Mouse (Mus musculus) midbrain, postnatal 0 days (tissue): ENCODE data around the gene H1foo. TPM values are rescaled to one million over a fixed set of nuclear protein-coding genes. Genes with fewer than 3 reads are reported as not detected.
A peak's percentile ranks its signal among the peaks of the same experiment; 100 is the strongest.

ENCODE experiments used
- ATAC-seq: fragments of 200-750 bp; cut with Nextera tagmentation; 2 replicates; pipeline ENCODE4 v1.8.0; 2017; ENCODE audit warnings: moderate number of reproducible peaks, mild to moderate bottlenecking, moderate TSS enrichment, moderate library complexity; ENCODE audit not compliant: low FRiP score
- DNase-seq: peaks from one replicate; pipeline ENCODE4 v3.0.0-alpha.2; 2015; ENCODE audit warnings: low spot score
- H3K27ac ChIP-seq: fragments of 300-500 bp; sonication (generic); 2 replicates; pipeline ENCODE4 v1.5.1; 2014; ENCODE audit warnings: low read depth, mild to moderate bottlenecking, low read length, mixed read lengths
- H3K27me3 ChIP-seq: fragments of 300-500 bp; sonication (generic); 2 replicates; pipeline ENCODE4 v1.6.1; 2014; ENCODE audit warnings: low read length, control low read depth, mixed read lengths; ENCODE audit not compliant: insufficient read depth
- H3K36me3 ChIP-seq: fragments of 300-500 bp; sonication (generic); 2 replicates; pipeline ENCODE4 v1.6.1; 2014; ENCODE audit warnings: low read length, control low read depth, mixed read lengths; ENCODE audit not compliant: insufficient read depth
- H3K4me1 ChIP-seq: fragments of 300-500 bp; sonication (generic); 2 replicates; pipeline ENCODE4 v1.6.1; 2014; ENCODE audit warnings: mild to moderate bottlenecking, control low read depth, antibody characterized with exemption, low read length, mixed read lengths; ENCODE audit not compliant: insufficient read depth
- H3K4me2 ChIP-seq: fragments of 300-500 bp; sonication (generic); 2 replicates; pipeline ENCODE4 v1.6.1; 2014; ENCODE audit warnings: low read depth, mild to moderate bottlenecking, low read length, mixed read lengths; ENCODE audit not compliant: poor library complexity, severe bottlenecking
- H3K4me3 ChIP-seq: fragments of 300-500 bp; sonication (generic); 2 replicates; pipeline ENCODE4 v1.5.1; 2014; ENCODE audit warnings: low read depth, mild to moderate bottlenecking, low read length, moderate library complexity
- H3K9ac ChIP-seq: fragments of 300-500 bp; sonication (generic); replicated peaks from 2 replicates; pipeline ENCODE4 v1.6.1; 2014; ENCODE audit warnings: mild to moderate bottlenecking, low read length, moderate library complexity, mixed read lengths; ENCODE audit not compliant: poor library complexity, severe bottlenecking
- H3K9me3 ChIP-seq: fragments of 300-500 bp; sonication (generic); 2 replicates; pipeline ENCODE4 v1.6.1; 2016; ENCODE audit warnings: low read length, control low read depth
- CTCF ChIP-seq: IDR thresholded peaks from 2 replicates; pipeline ENCODE4 v1.5.1; 2016; ENCODE audit warnings: antibody characterized with exemption, mild to moderate bottlenecking
- WGBS: fragments of 180-500 bp; shearing (Covaris S2); extraction: QIAGEN DNeasy Blood & Tissue Kit; methylation state at CpG from one replicate; pipeline ENCODE4 v1.1.7; 2014; 5-methylcytosine and 5-hydroxymethylcytosine counted together
- polyA plus RNA-seq: library from polyadenylated mRNA; unstranded; fragments of >200 nt; fragmentation: Nextera tagmentation; extraction: Ambion mirVana; gene quantifications from 2 replicates; pipeline ENCODE4 v1.2.1, GENCODE M21; 2015
- total RNA-seq: library from RNA; depleted of rRNA; stranded (reverse); fragments of >200 nt; gene quantifications from 2 replicates; pipeline ENCODE4 v1.2.3, GENCODE M21; 2014

The H1foo gene
- total and polyA plus RNA-seq, 2 experiments from 2014 or later = not detected

DNA sequence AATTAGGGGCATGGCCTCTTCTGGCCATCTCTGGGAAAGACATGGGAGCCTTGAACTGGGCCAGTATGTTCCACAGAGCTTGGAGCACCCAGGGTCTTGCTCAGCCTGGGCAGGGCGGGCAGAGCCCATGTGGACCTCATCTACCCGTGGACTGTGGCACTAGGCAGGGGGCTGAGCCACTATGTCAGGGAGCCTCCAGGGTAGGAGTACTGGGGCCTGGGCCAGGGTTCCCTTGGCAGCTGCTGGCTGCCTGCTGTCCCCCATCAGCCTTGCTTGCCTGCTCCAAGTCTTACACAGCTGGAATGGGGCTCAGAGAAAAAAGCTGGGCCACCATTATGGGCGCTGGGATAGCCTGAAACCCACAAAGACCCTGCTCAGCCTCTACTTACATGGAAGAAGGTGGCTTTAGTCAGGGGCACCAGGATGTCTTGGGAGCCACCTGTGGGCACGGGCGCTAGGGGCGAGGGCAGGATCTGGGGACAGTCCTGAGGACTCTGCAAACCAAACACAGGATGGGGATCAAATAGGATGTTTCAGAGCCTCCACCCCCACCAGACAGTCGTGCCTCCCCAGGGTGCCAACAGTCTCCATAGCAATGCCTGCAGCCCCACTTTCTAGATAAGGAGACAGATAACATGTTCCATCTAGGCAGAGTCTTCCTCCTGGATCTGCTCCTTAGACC, 27.5 kb downstream of the H1foo start:
- Histone ChIP-seq H3K27ac (no peak overlapping the region), H3K27me3 (no peaks in the 10 kb centered on the region), H3K9ac (no peak overlapping the region), H3K4me3 (no peak overlapping the region), H3K9me3 (no peaks in the 10 kb centered on the region), H3K4me1 (0 out of 2 replicates have a peak, but pooled peaks cover 3% of the 10 kb centered on the region), H3K4me2 (no peak overlapping the region), H3K36me3 (no peaks in the 10 kb centered on the region)
- DNase-seq = no peak
- no peak for ATAC-seq
- 73% methylated on average over 7 of the region's 7 CpGs for WGBS
- TF ChIP-seq CTCF = no peak

DNA sequence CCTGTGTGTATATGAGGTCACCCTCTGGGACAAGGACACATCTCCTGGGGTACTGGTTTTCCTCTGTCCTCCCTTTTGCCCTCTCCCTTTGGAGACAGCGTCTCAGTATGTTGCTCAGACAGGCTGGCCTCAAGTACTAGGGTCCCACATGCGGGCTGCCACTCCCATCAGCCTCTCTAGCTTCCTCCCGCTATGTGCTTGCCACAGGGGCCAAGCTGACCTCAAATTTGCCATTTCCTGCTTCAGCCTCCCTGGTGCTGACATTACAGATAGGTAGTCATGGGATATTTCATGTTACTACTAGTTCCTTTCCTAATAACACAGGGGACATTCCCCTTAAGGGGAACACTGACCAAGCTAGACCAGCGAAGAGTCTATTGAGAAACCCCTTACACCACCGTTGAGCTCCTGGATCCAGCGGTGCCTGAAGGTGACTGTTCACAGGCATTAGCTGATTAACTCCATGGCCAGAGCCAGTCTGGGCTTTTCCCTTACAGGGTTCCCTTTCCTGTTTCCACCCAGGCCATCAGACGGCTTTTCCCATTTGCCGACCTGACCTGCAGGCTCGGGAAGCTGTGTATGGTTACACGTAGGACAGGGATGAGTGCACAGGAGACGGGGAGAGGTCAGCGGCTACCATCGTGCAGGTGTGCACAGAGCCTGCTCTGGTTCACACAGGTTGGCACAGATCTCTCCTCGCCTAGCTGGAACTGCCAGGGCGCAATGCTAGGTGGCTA, 28.6 kb downstream of the H1foo start:
- Histone ChIP-seq H3K9ac (no peak overlapping the region), H3K4me2 (no peak overlapping the region), H3K27me3 (no peaks in the 10 kb centered on the region), H3K27ac (no peak overlapping the region), H3K4me3 (no peak overlapping the region), H3K9me3 (no peaks in the 10 kb centered on the region), H3K4me1 (0 out of 2 replicates have a peak, but pooled peaks cover 3% of the 10 kb centered on the region), H3K36me3 (no peaks in the 10 kb centered on the region)
- ATAC-seq (no peak), DNase-seq (no peak)
- WGBS = 89% methylated on average over 15 of the region's 15 CpGs
- no peak for TF ChIP-seq CTCF

DNA sequence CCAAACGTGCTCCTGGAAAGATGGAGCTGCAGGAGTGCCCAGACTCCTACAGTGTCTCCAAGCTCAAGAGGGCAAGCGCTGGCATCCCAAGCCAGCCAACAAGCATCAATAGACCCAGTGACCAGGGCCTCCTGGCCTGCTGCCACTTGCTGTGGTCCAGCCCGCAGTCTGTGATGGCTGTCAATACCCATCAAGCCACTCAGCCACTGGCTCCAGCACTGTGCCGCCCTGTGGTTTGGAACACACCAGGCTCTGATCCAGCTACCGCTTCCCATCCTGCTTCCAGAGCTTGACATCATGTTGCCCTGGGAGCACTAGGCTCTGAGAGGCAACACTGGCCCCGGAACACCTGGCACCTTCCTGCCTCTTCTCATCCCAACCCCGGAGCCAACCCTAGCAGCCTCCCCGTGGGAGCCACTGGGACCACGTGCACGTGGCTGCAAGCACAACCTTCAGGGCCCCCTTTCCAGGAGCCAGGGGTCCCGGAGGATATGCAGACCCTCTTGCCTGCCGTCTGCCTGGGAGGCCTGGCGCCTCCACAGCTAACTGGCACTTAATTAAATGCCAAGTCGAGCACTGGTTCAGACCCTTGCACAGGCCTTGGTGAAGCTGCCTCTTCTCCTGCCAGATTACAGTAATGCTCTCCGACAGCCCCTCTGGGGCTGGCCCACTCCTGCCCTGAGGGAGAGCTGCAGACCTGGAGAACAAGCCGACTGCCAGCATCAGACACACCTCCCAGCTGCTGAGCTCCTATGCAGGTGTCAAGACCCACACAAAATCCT, 29.3 kb downstream of the H1foo start:
- Histone ChIP-seq H3K4me1 (0 out of 2 replicates have a peak, but pooled peaks cover 3% of the 10 kb centered on the region), H3K27ac (no peak overlapping the region), H3K9ac (no peak overlapping the region), H3K4me2 (no peak overlapping the region), H3K9me3 (no peaks in the 10 kb centered on the region), H3K27me3 (no peaks in the 10 kb centered on the region), H3K36me3 (no peaks in the 10 kb centered on the region), H3K4me3 (no peak overlapping the region)
- ATAC-seq = peak; percentile 38; the same call in 1 of the 2 replicates
- TF ChIP-seq CTCF = no peak
- peak; percentile 62 for DNase-seq
- 62% methylated on average over 16 of the region's 16 CpGs for WGBS

DNA sequence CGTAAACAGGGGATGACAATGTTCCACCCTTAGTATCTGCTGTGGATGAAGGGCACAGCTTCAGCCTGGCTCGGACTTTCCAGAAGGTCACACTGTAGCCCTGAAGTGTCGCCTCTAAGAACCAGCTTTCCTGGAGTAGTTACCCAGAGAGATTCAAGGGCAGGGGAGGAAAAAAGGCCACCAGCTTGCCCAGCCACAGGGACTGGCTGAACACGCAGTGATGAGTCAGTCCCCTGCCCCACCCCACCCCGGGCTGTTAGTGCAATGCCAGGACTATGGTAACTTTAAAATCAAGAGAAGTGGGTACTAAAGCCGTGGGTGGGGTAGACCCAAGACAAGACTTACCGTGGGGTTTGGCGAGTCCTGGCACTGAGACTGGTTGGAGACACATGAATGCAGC, 30.9 kb downstream of the H1foo start:
- Histone ChIP-seq H3K9ac (no peak overlapping the region), H3K36me3 (no peaks in the 10 kb centered on the region), H3K27me3 (no peaks in the 10 kb centered on the region), H3K9me3 (no peaks in the 10 kb centered on the region), H3K27ac (no peak overlapping the region), H3K4me3 (no peak overlapping the region), H3K4me1 (0 out of 2 replicates have a peak, but pooled peaks cover 3% of the 10 kb centered on the region), H3K4me2 (no peak overlapping the region)
- no peak for TF ChIP-seq CTCF
- 86% methylated on average over 8 of the region's 8 CpGs for WGBS
- DNase-seq (no peak), ATAC-seq (no peak)

DNA sequence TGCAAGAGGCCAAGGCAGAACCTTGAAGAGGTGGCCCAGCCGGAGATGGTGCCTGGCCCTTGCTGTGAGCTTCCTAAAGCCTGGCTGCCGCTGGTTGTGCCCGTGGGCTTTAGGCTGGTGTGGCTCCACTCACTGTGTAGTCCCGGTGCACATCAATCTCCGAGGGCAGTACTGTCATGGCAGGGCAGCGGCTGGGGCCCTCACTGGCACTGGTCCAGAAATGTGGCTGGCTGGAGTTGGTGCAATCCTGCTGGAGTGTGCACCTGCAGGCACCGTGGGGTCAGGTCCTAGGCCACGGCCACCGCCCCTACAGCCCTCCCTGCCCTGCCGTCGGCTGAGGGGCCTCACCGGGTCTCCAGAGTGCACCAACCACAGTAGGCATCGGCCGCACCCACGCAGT, 33.1 kb downstream of the H1foo start:
- Histone ChIP-seq H3K4me3 (no peak overlapping the region), H3K36me3 (no peaks in the 10 kb centered on the region), H3K4me1 (0 out of 2 replicates have a peak, but pooled peaks cover 3% of the 10 kb centered on the region), H3K27me3 (no peaks in the 10 kb centered on the region), H3K4me2 (no peak overlapping the region), H3K9ac (no peak overlapping the region), H3K9me3 (no peaks in the 10 kb centered on the region), H3K27ac (no peak overlapping the region)
- DNase-seq (no peak), ATAC-seq (no peak)
- TF ChIP-seq CTCF = no peak
- 88% methylated on average over 15 of the region's 15 CpGs for WGBS
